Mouse (Mus musculus) T-cell, adult 2 months (primary cell): Measurements from ENCODE around the gene Gapvd1.
A peak's percentile ranks its signal among the peaks of the same experiment; 100 is the strongest.
"Not testable (repeated sequence)": the region's sequence is repeated elsewhere in the genome, so short reads cannot be mapped to it uniquely, and the experiment has no call there.

Experiments used
- DNase-seq: peaks from one replicate; pipeline ENCODE4 v3.0.0; 2022; ENCODE audit warnings: low spot score

Gapvd1 gene

GRCm38 (mm10) chr2:34771368-34772226, 16.6 kb upstream of the Gapvd1 start, which contains the start of gene Hspa5:
Gene Hspa5, plus strand, starts transcription at chr2:34771970.
- DNase-seq, result peak; percentile 100

- DNase-seq, result no peak
These were observed 15.9 kb upstream of the Gapvd1 start for GRCm38 (mm10) chr2:34770951-34771350.

GRCm38 (mm10) chr2:34770049-34770448, 15.0 kb upstream of the Gapvd1 start:
- no peak for DNase-seq

- DNase-seq, result no peak
These were observed 9.8 kb upstream of the Gapvd1 start for GRCm38 (mm10) chr2:34764801-34765200.

GRCm38 (mm10) chr2:34762872-34763271, 7.8 kb upstream of the Gapvd1 start:
- DNase-seq, result peak; percentile 18

- DNase-seq, result no peak
These were observed 7.1 kb upstream of the Gapvd1 start for GRCm38 (mm10) chr2:34762174-34762573.

GRCm38 (mm10) chr2:34761272-34761671, 6.2 kb upstream of the Gapvd1 start:
- not testable (repeated sequence) for DNase-seq

- no peak for DNase-seq
These were observed 2.3 kb upstream of the Gapvd1 start for GRCm38 (mm10) chr2:34757341-34757740.

- peak; percentile 77 for DNase-seq
These were observed 1.1 kb downstream of the Gapvd1 start for GRCm38 (mm10) chr2:34753811-34754550.

- no peak for DNase-seq
These were observed 4.8 kb downstream of the Gapvd1 start for GRCm38 (mm10) chr2:34750245-34750644.

GRCm38 (mm10) chr2:34748479-34748878, 6.6 kb downstream of the Gapvd1 start:
- DNase-seq, result no peak

GRCm38 (mm10) chr2:34745673-34746072, 9.4 kb downstream of the Gapvd1 start:
- DNase-seq, result no peak

GRCm38 (mm10) chr2:34744476-34744875, 10.6 kb downstream of the Gapvd1 start:
- peak; percentile 21 for DNase-seq

GRCm38 (mm10) chr2:34742675-34743074, 12.4 kb downstream of the Gapvd1 start:
- DNase-seq, result no peak

- DNase-seq, result no peak
These were observed 13.5 kb downstream of the Gapvd1 start for GRCm38 (mm10) chr2:34741390-34742159.

- no peak for DNase-seq
These were observed 15.2 kb downstream of the Gapvd1 start for GRCm38 (mm10) chr2:34739684-34740391.

- DNase-seq, result no peak
These were observed 17.1 kb downstream of the Gapvd1 start for GRCm38 (mm10) chr2:34737911-34738310.

GRCm38 (mm10) chr2:34736626-34737025, 18.4 kb downstream of the Gapvd1 start:
- DNase-seq, result no peak

GRCm38 (mm10) chr2:34727045-34727728, 27.8 kb downstream of the Gapvd1 start:
- no peak for DNase-seq

GRCm38 (mm10) chr2:34725269-34725668, 29.8 kb downstream of the Gapvd1 start:
- DNase-seq, result no peak

GRCm38 (mm10) chr2:34718196-34718595, 36.8 kb downstream of the Gapvd1 start:
- DNase-seq, result peak; percentile 4
